Mouse (Mus musculus) ES-Bruce4 (cell line): ENCODE data around the gene Olfr1360.
"Not testable (repeated sequence)": the region's sequence is repeated elsewhere in the genome, so short reads cannot be mapped to it uniquely, and the experiment has no call there.

Experiments
- CTCF ChIP-seq: IDR thresholded peaks from one replicate; pipeline ENCODE4 v1.8.1; 2011; ENCODE audit warnings: low read depth, low read length
- EP300 ChIP-seq: IDR thresholded peaks from 2 replicates; pipeline ENCODE4 v1.6.1; 2011; ENCODE audit warnings: low read depth, low read length; ENCODE audit not compliant: insufficient read depth
- POLR2A ChIP-seq: IDR thresholded peaks from one replicate; pipeline ENCODE4 v1.8.1; 2011; ENCODE audit warnings: low read length; ENCODE audit not compliant: insufficient read depth

- TF ChIP-seq POLR2A (peak; percentile 89), EP300 (0 out of 2 replicates have a peak, but pooled peaks have one; percentile 10)
- TF ChIP-seq CTCF: not testable (repeated sequence)
Measured at GRCm38 (mm10) chr13:21717397-21718357, 40.5 kb upstream of the Olfr1360 start, which contains the start of gene Hist1h3h.
